Mouse (Mus musculus): Measurements from ENCODE around the gene Aldh1l2.
"Not testable (repeated sequence)": the region's sequence is repeated elsewhere in the genome, so short reads cannot be mapped to it uniquely, and the experiment has no call there.

Aldh1l2 gene

DNA sequence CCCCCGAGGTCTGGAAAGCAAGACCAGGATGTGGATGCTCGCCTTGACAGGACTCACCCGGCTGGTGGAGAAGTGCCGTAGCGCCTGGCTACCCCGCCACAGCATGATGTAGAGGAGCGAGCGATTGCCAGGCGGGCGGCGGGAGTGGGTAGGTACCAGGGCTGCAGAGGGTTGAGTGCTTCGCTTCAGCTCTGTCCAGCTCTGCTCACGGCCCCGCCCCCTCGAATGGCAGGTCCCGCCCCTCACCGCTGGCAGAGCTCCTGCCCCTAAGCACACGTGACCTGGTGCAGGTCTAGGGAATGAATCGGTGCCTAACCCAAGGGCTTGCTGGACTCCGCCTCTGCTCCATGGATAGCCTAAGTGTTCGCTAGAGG, at the start of gene Aldh1l2:
Gene Aldh1l2 (minus strand): TSS at position 231 of the 374 bp plus-strand sequence.
- peak; percentile 54 for DNase-seq (ENCODE audit: low read depth, low spot score)

DNA sequence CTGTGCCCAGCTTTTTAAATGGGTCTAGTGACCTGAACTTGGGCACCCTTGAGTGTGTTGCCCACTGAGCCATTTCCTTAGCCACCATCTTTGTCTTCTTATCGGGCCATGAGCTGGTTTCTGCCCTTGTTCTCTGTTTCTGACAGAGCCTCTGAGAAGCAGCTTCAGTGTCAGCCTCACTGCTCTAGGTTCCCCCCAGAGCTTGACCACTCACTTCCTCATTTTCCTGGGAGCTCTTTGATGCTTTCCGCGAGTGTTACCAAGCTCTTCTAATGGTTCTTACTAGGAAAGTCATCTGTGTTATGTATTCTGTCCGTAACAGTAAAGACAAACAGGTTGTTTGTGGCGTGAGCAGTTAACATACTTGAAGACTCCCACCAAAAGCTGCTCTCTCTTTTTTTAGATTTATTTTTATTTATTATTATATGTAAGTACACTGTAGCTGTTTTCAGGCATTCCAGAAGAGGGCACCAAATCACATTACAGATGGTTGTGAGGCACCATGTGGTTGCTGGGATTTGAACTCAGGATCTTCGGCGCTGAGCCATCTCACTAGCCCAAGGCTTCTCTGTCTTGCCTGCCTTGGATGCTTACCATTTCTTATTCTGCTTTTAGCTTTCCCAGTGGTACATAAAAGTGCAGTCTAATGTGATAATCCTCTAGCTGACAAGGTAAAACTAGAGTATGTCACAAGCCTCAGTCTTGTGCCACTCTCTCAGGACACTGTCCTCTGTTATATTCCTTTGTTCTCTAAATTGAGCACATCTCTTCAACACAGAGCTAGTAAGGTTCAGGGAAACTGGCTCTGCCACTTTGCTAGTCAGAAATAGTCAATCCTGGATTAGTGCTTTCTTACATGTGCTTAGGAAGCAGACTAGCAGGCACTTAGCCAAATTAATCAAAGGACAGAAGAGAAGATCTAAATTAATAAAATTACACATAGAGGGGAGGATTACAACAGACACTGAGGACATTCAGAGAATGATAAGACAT, 31.8 kb upstream of the Aldh1l2 start:
- no peak for DNase-seq (ENCODE audit: low read depth, low spot score)

DNA sequence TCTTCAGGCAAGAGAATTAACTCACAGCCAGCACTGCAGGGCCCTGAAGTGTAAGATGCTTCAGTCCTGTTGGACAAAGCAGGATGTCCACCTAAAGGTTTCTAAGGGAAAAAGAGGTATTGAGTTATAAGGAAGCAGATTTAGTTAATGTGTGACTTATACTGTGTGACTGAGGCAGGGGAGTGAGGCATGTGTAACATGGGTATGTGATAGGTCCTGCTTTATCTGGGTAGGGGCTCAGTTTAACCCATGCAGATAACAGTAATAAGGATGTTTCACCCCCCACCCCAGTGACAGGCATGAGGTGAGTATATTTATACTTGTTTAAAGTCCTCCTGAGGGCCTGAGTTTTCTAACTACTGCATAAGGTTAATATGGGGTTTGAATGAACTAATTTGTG, 29.1 kb upstream of the Aldh1l2 start:
- DNase-seq (ENCODE audit: low read depth, low spot score), result no peak

- no peak for DNase-seq (ENCODE audit: low read depth, low spot score)
Measured at GRCm38 (mm10) chr10:83545341-83545740, 11.4 kb upstream of the Aldh1l2 start.

DNA sequence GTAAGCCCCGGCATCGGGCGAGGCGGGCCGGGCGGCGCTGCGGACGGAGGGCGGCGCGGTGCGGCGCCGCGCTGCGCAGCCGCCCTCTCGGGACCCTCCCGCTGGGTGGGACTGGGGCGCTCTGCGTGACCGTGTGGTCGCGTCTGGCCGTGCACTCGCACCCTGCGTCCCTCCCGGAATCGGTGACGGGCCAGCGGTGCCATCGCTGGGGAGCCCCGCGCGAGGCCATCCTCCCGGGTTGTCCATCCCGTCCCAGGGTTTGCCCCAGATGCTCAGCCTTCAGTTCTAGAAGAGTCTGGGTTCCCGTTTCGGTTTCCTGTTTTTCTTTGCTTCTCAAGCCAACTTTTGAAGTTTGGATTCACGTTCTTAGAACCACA, 10.2 kb upstream of the Aldh1l2 start:
- DNase-seq (ENCODE audit: low read depth, low spot score), result no peak

DNA sequence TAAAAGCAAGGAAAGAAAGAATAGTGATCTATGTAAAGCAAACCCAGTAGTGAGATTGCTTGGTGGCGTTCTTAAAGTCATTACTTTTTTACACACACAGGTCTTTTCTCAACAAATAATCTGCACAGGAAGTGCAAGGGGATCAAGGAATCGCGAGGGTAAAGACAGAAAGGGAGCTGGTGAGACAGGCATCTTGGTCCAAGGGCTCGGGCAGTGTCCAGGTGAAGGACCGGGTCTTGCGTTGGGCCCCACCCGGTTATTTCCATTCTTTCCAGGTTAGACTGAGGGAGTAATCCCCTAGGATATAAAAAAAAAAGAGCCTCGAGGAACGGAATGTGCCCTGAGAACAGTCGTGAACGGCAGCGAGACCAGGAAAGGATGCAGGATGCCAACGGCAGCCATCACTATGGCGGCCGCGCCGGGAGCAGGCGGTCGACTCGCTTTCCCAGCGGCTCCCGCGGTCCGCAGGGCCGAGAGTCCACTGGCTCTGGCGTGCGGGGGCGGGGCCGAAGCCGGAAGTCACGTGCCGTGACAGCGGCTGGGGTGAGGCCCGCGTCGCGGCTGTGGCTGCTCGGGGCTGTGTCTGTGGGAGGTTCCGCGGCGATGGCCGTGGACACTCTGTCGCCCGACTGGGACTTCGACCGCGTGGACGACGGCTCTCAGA, 9.6 kb upstream of the Aldh1l2 start, which contains the start of gene Washc4:
Gene Washc4 (plus strand): TSS at position 314 of the 664 bp plus-strand sequence.
- DNase-seq (ENCODE audit: low read depth, low spot score), result peak; percentile 85

DNA sequence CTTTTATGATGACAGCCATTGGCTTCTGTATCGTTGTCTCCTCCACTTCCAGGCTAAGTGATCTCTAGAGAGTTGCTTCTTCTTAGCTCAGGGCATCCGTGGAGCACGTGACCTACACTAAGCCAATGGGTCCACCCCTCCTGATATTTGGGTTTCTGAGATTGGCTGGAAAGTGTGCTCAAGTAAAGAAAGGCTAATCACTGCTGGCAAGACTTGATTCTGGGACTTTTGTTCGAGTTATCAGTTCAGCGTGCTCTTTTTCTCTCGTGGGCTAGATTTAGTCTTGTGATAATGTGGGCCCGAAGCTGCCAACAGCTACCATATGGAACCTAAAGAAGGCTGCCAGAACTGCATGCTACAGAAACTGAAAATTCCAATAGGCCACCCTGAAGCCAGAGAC, 8.3 kb upstream of the Aldh1l2 start:
- no peak for DNase-seq (ENCODE audit: low read depth, low spot score)

- no peak for DNase-seq (ENCODE audit: low read depth, low spot score)
Measured at GRCm38 (mm10) chr10:83540092-83540491, 6.2 kb upstream of the Aldh1l2 start.

DNA sequence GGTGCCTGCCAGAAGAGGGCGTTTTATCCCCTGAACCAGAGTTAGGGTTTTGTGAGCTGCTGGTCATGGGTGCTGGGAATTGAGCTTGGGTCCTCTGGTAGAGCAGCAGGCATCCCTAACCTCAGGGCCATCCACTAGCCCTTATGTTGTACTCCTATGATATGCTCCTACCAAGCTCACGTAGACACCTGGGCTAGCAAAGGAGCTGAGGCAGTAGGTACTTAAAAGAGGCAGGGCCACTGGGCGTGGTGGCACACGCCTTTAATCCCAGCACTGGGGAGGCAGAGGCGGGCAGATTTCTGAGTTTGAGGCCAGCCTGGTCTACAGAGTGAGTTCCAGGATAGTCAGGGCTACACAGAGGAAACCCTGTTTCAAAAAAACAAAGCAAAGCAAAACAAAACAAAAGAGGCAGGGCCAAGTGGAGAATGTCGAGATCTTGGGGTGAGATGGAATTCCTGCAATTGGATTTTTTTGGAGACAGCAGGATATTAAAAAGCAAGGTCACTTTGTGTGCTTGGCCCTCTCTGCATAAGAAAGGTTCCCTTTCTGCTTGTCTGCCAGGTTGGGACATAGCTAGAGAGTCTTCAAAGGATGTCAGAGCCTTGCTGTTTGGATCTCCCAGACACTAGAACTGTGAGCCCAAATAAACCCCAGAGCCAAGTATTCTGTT, 5.5 kb upstream of the Aldh1l2 start:
- no peak for DNase-seq (ENCODE audit: low read depth, low spot score)

- no peak for DNase-seq (ENCODE audit: low read depth, low spot score)
Measured at GRCm38 (mm10) chr10:83536436-83536835, 2.5 kb upstream of the Aldh1l2 start.

GRCm38 (mm10) chr10:83533258-83533909, 556 bp downstream of the Aldh1l2 start:
- DNase-seq (ENCODE audit: low read depth, low spot score), result no peak

GRCm38 (mm10) chr10:83530384-83530967, 3.5 kb downstream of the Aldh1l2 start:
- DNase-seq (ENCODE audit: low read depth, low spot score), result no peak

DNA sequence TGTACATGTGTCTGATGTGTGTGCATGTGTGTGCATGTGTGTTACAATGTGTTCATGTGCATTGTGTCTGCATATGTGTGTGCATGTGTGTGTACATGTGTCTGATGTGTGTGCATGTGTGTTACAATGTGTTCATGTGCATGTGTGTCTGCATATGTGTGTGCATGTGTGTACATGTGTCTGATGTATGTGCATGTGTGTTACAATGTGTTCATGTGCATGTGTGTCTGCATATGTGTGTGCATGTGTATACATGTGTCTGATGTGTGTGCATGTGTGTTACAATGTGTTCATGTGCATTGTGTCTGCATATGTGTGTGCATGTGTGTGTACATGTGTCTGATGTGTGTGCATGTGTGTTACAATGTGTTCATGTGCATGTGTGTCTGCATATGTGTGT, 9.7 kb downstream of the Aldh1l2 start:
- not testable (repeated sequence) for DNase-seq (ENCODE audit: low read depth, low spot score)

- no peak for DNase-seq (ENCODE audit: low read depth, low spot score)
Measured at GRCm38 (mm10) chr10:83520990-83521389, 12.9 kb downstream of the Aldh1l2 start.

- no peak for DNase-seq (ENCODE audit: low read depth, low spot score)
Measured at GRCm38 (mm10) chr10:83513736-83514135, 20.2 kb downstream of the Aldh1l2 start.

- DNase-seq (ENCODE audit: low read depth, low spot score), result no peak
Measured at GRCm38 (mm10) chr10:83511304-83511703, 22.6 kb downstream of the Aldh1l2 start.

DNA sequence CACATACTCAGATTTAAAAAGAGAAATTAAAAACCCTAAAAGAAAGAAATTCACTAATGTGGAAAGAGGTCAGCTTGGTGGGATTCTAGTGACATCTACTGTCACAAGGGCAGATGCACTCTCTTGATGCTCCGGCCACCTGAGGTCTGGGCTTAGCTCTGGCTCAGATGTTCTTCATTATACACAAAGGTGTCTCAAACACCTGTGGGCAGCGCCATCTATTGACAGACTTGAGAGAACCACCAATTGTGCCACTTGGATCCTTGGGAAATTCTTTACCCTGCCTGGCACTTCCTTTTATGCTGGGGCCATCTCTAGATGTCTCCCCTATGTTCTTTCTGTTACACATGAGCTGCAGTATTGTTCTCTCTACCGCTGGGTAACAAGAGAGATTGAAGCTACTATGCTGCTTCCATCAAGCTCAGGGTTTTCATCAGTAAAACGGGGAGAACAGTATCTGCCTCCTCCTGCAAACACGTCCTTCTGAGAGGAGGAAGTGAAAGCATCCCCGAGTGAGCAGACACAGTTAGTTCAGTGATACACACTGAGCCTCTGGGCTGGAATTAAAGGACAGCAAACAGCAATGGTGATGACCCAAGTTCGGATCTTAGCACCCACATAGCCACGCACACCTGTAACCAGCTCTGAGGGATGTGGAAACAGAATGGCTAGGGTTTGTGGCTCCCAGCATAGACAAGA, 24.8 kb downstream of the Aldh1l2 start:
- DNase-seq (ENCODE audit: low read depth, low spot score), result no peak

- no peak for DNase-seq (ENCODE audit: low read depth, low spot score)
Measured at GRCm38 (mm10) chr10:83497321-83497720, 36.6 kb downstream of the Aldh1l2 start.

DNA sequence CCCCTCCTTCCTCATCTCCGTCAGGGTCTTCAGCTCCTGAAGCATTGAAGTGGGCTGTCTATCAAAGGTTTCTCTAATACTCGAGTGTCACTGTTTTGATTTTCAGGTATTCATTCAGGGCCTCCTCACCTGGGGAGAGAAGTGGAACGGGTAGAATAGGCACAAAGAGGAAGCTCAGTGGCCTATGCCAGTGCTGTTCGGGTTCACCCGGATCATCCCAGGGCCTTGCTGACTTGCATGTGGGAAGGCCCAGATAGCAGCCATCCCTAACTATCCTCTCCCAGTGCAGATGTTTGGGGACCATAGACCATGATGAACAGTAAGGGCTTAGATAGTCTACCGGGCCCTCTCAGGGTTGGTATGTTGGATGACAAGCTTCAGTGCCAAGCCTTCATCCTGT, 43.4 kb downstream of the Aldh1l2 start:
- DNase-seq (ENCODE audit: low read depth, low spot score), result no peak

DNA sequence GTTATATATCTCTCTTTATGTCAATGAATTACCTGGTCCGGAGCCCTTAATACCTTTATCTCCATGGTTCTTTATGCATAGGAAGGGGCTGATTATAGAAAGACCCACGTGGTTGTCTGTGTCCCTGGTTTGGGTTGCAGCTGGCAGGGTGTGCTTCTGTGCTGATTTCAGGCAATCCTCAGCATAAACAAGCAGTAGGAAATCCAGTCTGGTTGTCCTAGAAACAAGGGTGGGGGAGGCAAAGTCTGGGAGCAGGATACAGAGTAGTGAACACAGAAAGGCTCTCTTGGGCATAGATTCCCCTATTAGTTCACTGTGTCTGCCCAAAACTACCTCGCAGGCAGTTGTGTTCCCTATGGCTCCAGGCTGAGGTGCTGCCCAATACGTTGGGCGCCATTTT, 56.7 kb downstream of the Aldh1l2 start:
- no peak for DNase-seq (ENCODE audit: low read depth, low spot score)

GRCm38 (mm10) chr10:83475226-83475625, 58.7 kb downstream of the Aldh1l2 start:
- DNase-seq (ENCODE audit: low read depth, low spot score), result no peak

Measured in retina, postnatal 7 days (tissue).